Mouse (Mus musculus) kidney, adult 18-20 months (tissue): ENCODE data around the gene Fbxo17.
A peak's percentile ranks its signal among the peaks of the same experiment; 100 is the strongest.

Experiments used
- DNase-seq: peaks from one replicate; pipeline ENCODE4 v3.0.0; 2021

Gene Fbxo17

GRCm38 (mm10) chr7:28769414-28769958 is 52.9 kb downstream of the Fbxo17 start:
- no peak for DNase-seq

- DNase-seq: no peak
These were observed 53.7 kb downstream of the Fbxo17 start for GRCm38 (mm10) chr7:28770309-28770708.

GRCm38 (mm10) chr7:28771867-28772266 is 55.3 kb downstream of the Fbxo17 start:
- no peak for DNase-seq

GRCm38 (mm10) chr7:28773163-28773562 is 56.6 kb downstream of the Fbxo17 start:
- no peak for DNase-seq

GRCm38 (mm10) chr7:28774164-28774563 is 57.6 kb downstream of the Fbxo17 start:
- no peak for DNase-seq

- no peak for DNase-seq
These were observed 58.5 kb downstream of the Fbxo17 start for GRCm38 (mm10) chr7:28775129-28775528.

- no peak for DNase-seq
These were observed 62.2 kb downstream of the Fbxo17 start for GRCm38 (mm10) chr7:28778825-28779224.

- DNase-seq: peak; percentile 87
These were observed 63.6 kb downstream of the Fbxo17 start for GRCm38 (mm10) chr7:28780067-28780658.

- DNase-seq: no peak
These were observed 64.3 kb downstream of the Fbxo17 start for GRCm38 (mm10) chr7:28780857-28781256.

GRCm38 (mm10) chr7:28781261-28781663 is 64.7 kb downstream of the Fbxo17 start:
- DNase-seq: no peak

- DNase-seq: no peak
These were observed 68.6 kb downstream of the Fbxo17 start for GRCm38 (mm10) chr7:28785161-28785560.
